Mouse (Mus musculus) embryo, embryonic 10.5 days (tissue): ENCODE measurements at regions not wholly inside any gene's neighbourhood (a gene's known extent, or its start where the extent isn't known, plus 50 kb on each side); places are given as distances from the start of the nearest gene placed in this dataset.

ENCODE experiments used
- DNase-seq: peaks from one replicate; pipeline ENCODE4 v3.0.0-alpha.2; 2015; ENCODE audit warnings: low spot score

GRCm38 (mm10) chr3:126491251-126491913 is 104.7 kb upstream of the Camk2d start:
- DNase-seq: no peak

- DNase-seq: no peak
These were observed 104.2 kb upstream of the Camk2d start for GRCm38 (mm10) chr3:126491914-126492265.

- DNase-seq: no peak
These were observed 97.3 kb upstream of the Camk2d start for GRCm38 (mm10) chr3:126498823-126499222.

GRCm38 (mm10) chr3:126500247-126500646 is 95.9 kb upstream of the Camk2d start:
- no peak for DNase-seq

- no peak for DNase-seq
These were observed 94.3 kb upstream of the Camk2d start for GRCm38 (mm10) chr3:126501826-126502225.

- peak; percentile 71 for DNase-seq
These were observed 90.4 kb upstream of the Camk2d start for GRCm38 (mm10) chr3:126505685-126506084.

- DNase-seq: peak; percentile 41
These were observed 81.3 kb upstream of the Camk2d start for GRCm38 (mm10) chr3:126514842-126515241.

- DNase-seq: no peak
These were observed 61.8 kb upstream of the Camk2d start for GRCm38 (mm10) chr3:126534118-126534820.

GRCm38 (mm10) chr3:126535340-126535739 is 60.8 kb upstream of the Camk2d start:
- no peak for DNase-seq

GRCm38 (mm10) chr3:126538516-126538915 is 57.6 kb upstream of the Camk2d start:
- no peak for DNase-seq

- no peak for DNase-seq
These were observed 55.0 kb upstream of the Camk2d start for GRCm38 (mm10) chr3:126541105-126541504.
